Mouse (Mus musculus): ENCODE results near the gene Thbs1. TPM values are rescaled to one million over a fixed set of nuclear protein-coding genes. Genes with fewer than 3 reads are reported as not detected.

Thbs1 gene
- 6.5 and 6.6 TPM in 2 replicates for polyA plus RNA-seq (2014; fragmentation: Nextera tagmentation; extraction: Ambion mirVana)

- Histone ChIP-seq H3K27me3 (ENCODE audit: control insufficient read depth, insufficient read depth, low read length) (0 out of 2 replicates have a peak, but pooled peaks cover 10% of the 10 kb centered on the region), H3K4me1 (replicated peaks; ENCODE audit: control insufficient read depth, insufficient read depth, low read length) (0 out of 2 replicates have a peak, but pooled peaks cover 6% of the 10 kb centered on the region), H3K4me3 (replicated peaks; ENCODE audit: low read length) (peak within 1 kb of the TSS; percentile 40), H3K36me3 (replicated peaks; ENCODE audit: control insufficient read depth, insufficient read depth) (no peaks in the 10 kb centered on the region), H3K9ac (peak within 1 kb of the TSS; percentile 50), H3K9me3 (ENCODE audit: control insufficient read depth, low read length) (no peaks in the 10 kb centered on the region), H3K4me2 (replicated peaks) (peak within 1 kb of the TSS; percentile 78), H3K27ac (no peak within 1 kb of the TSS)
- WGBS = 2% methylated on average over 33 of the region's 36 CpGs
- DNase-seq (ENCODE audit: low spot score) = peak; percentile 52
- ATAC-seq (ENCODE audit: low FRiP score) = peak; percentile 76
These were observed at the start of gene Thbs1 for GRCm38 (mm10) chr2:118111488-118112131. Gene Thbs1, plus strand, starts transcription at chr2:118111876.

GRCm38 (mm10) chr2:118064121-118064764 is 47.4 kb upstream of the Thbs1 start:
- Histone ChIP-seq H3K4me2 (replicated peaks) (no peak overlapping the region), H3K36me3 (replicated peaks; ENCODE audit: control insufficient read depth, insufficient read depth) (no peaks in the 10 kb centered on the region), H3K27me3 (ENCODE audit: control insufficient read depth, insufficient read depth, low read length) (no peaks in the 10 kb centered on the region), H3K27ac (no peak overlapping the region), H3K9me3 (ENCODE audit: control insufficient read depth, low read length) (no peaks in the 10 kb centered on the region), H3K4me3 (replicated peaks; ENCODE audit: low read length) (no peak overlapping the region), H3K9ac (no peak overlapping the region), H3K4me1 (replicated peaks; ENCODE audit: control insufficient read depth, insufficient read depth, low read length) (no peaks in the 10 kb centered on the region)
- DNase-seq (ENCODE audit: low spot score) = no peak
- WGBS = 94% methylated on average over 11 of the region's 11 CpGs
- ATAC-seq (ENCODE audit: low FRiP score) = no peak

GRCm38 (mm10) chr2:118066065-118066770 is 45.5 kb upstream of the Thbs1 start:
- H3K4me3 ChIP-seq (replicated peaks; ENCODE audit: low read length) = no peak overlapping the region
- H3K4me2 ChIP-seq (replicated peaks) = no peak overlapping the region
- no peaks in the 10 kb centered on the region for H3K9me3 ChIP-seq (ENCODE audit: control insufficient read depth, low read length)
- no peaks in the 10 kb centered on the region for H3K27me3 ChIP-seq (ENCODE audit: control insufficient read depth, insufficient read depth, low read length)
- 75% methylated on average over 8 of the region's 8 CpGs for WGBS
- H3K27ac ChIP-seq = no peak overlapping the region
- DNase-seq (ENCODE audit: low spot score) (no peak), ATAC-seq (ENCODE audit: low FRiP score) (no peak)
- H3K4me1 ChIP-seq (replicated peaks; ENCODE audit: control insufficient read depth, insufficient read depth, low read length) = no peaks in the 10 kb centered on the region
- no peak overlapping the region for H3K9ac ChIP-seq
- no peaks in the 10 kb centered on the region for H3K36me3 ChIP-seq (replicated peaks; ENCODE audit: control insufficient read depth, insufficient read depth)

GRCm38 (mm10) chr2:118069975-118070374 is 41.7 kb upstream of the Thbs1 start:
- Histone ChIP-seq H3K4me2 (replicated peaks) (no peak overlapping the region), H3K27me3 (ENCODE audit: control insufficient read depth, insufficient read depth, low read length) (no peaks in the 10 kb centered on the region), H3K9me3 (ENCODE audit: control insufficient read depth, low read length) (no peaks in the 10 kb centered on the region), H3K36me3 (replicated peaks; ENCODE audit: control insufficient read depth, insufficient read depth) (no peaks in the 10 kb centered on the region), H3K4me1 (replicated peaks; ENCODE audit: control insufficient read depth, insufficient read depth, low read length) (no peaks in the 10 kb centered on the region), H3K4me3 (replicated peaks; ENCODE audit: low read length) (no peak overlapping the region), H3K9ac (no peak overlapping the region), H3K27ac (no peak overlapping the region)
- DNase-seq (ENCODE audit: low spot score) = no peak
- WGBS = 83% methylated on average over 5 of the region's 5 CpGs
- no peak for ATAC-seq (ENCODE audit: low FRiP score)

GRCm38 (mm10) chr2:118072811-118073372 is 38.8 kb upstream of the Thbs1 start:
- ATAC-seq (ENCODE audit: low FRiP score) = no peak
- 91% methylated on average over 7 of the region's 7 CpGs for WGBS

GRCm38 (mm10) chr2:118074030-118074429 is 37.6 kb upstream of the Thbs1 start:
- no peak overlapping the region for H3K4me3 ChIP-seq (replicated peaks; ENCODE audit: low read length)
- H3K36me3 ChIP-seq (replicated peaks; ENCODE audit: control insufficient read depth, insufficient read depth) = no peaks in the 10 kb centered on the region
- whole genome bisulfite sequencing = 35% methylated on average over 2 of the region's 2 CpGs
- no peaks in the 10 kb centered on the region for H3K9me3 ChIP-seq (ENCODE audit: control insufficient read depth, low read length)
- H3K4me2 ChIP-seq (replicated peaks) = no peak overlapping the region
- no peak overlapping the region for H3K9ac ChIP-seq
- no peaks in the 10 kb centered on the region for H3K27me3 ChIP-seq (ENCODE audit: control insufficient read depth, insufficient read depth, low read length)
- no peak for DNase-seq (ENCODE audit: low spot score)
- no peak for ATAC-seq (ENCODE audit: low FRiP score)
- H3K27ac ChIP-seq = no peak overlapping the region
- no peaks in the 10 kb centered on the region for H3K4me1 ChIP-seq (replicated peaks; ENCODE audit: control insufficient read depth, insufficient read depth, low read length)

More at GRCm38 (mm10) chr2:118072811-118073372, 38.8 kb upstream of the Thbs1 start:
- Histone ChIP-seq H3K4me3 (replicated peaks; ENCODE audit: low read length) (no peak overlapping the region), H3K9ac (no peak overlapping the region), H3K36me3 (replicated peaks; ENCODE audit: control insufficient read depth, insufficient read depth) (no peaks in the 10 kb centered on the region), H3K27ac (no peak overlapping the region), H3K4me1 (replicated peaks; ENCODE audit: control insufficient read depth, insufficient read depth, low read length) (no peaks in the 10 kb centered on the region), H3K4me2 (replicated peaks) (no peak overlapping the region), H3K27me3 (ENCODE audit: control insufficient read depth, insufficient read depth, low read length) (no peaks in the 10 kb centered on the region), H3K9me3 (ENCODE audit: control insufficient read depth, low read length) (no peaks in the 10 kb centered on the region)
- DNase-seq (ENCODE audit: low spot score) = no peak

- WGBS = 87% methylated on average over 4 of the region's 4 CpGs
- Histone ChIP-seq H3K4me3 (replicated peaks; ENCODE audit: low read length) (no peak overlapping the region), H3K27ac (no peak overlapping the region), H3K9ac (no peak overlapping the region), H3K4me1 (replicated peaks; ENCODE audit: control insufficient read depth, insufficient read depth, low read length) (no peaks in the 10 kb centered on the region), H3K9me3 (ENCODE audit: control insufficient read depth, low read length) (no peaks in the 10 kb centered on the region), H3K4me2 (replicated peaks) (no peak overlapping the region), H3K36me3 (replicated peaks; ENCODE audit: control insufficient read depth, insufficient read depth) (no peaks in the 10 kb centered on the region), H3K27me3 (ENCODE audit: control insufficient read depth, insufficient read depth, low read length) (no peaks in the 10 kb centered on the region)
- ATAC-seq (ENCODE audit: low FRiP score) = no peak
- no peak for DNase-seq (ENCODE audit: low spot score)
These were observed 36.5 kb upstream of the Thbs1 start for GRCm38 (mm10) chr2:118075165-118075564.

- Histone ChIP-seq H3K4me1 (replicated peaks; ENCODE audit: control insufficient read depth, insufficient read depth, low read length) (no peaks in the 10 kb centered on the region), H3K9ac (no peak overlapping the region), H3K4me2 (replicated peaks) (no peak overlapping the region), H3K36me3 (replicated peaks; ENCODE audit: control insufficient read depth, insufficient read depth) (no peaks in the 10 kb centered on the region), H3K4me3 (replicated peaks; ENCODE audit: low read length) (no peak overlapping the region), H3K27ac (no peak overlapping the region), H3K27me3 (ENCODE audit: control insufficient read depth, insufficient read depth, low read length) (no peaks in the 10 kb centered on the region), H3K9me3 (ENCODE audit: control insufficient read depth, low read length) (no peaks in the 10 kb centered on the region)
- ATAC-seq (ENCODE audit: low FRiP score) = no peak
- DNase-seq (ENCODE audit: low spot score) = no peak
- WGBS = 88% methylated on average over 4 of the region's 4 CpGs
These were observed 32.5 kb upstream of the Thbs1 start for GRCm38 (mm10) chr2:118079131-118079530.

GRCm38 (mm10) chr2:118081581-118081980 is 30.1 kb upstream of the Thbs1 start:
- Histone ChIP-seq H3K9me3 (ENCODE audit: control insufficient read depth, low read length) (no peaks in the 10 kb centered on the region), H3K4me1 (replicated peaks; ENCODE audit: control insufficient read depth, insufficient read depth, low read length) (no peaks in the 10 kb centered on the region), H3K4me2 (replicated peaks) (no peak overlapping the region), H3K27me3 (ENCODE audit: control insufficient read depth, insufficient read depth, low read length) (no peaks in the 10 kb centered on the region), H3K4me3 (replicated peaks; ENCODE audit: low read length) (no peak overlapping the region), H3K27ac (no peak overlapping the region), H3K36me3 (replicated peaks; ENCODE audit: control insufficient read depth, insufficient read depth) (no peaks in the 10 kb centered on the region), H3K9ac (no peak overlapping the region)
- WGBS = 80% methylated on average over 5 of the region's 5 CpGs
- ATAC-seq (ENCODE audit: low FRiP score) = no peak
- DNase-seq (ENCODE audit: low spot score) = no peak
